Mouse (Mus musculus): ENCODE results near the gene Eloa.

- no peak for TF ChIP-seq CTCF (IDR thresholded peaks at IDR 0.05; ENCODE audit: borderline replicate concordance, extremely low read depth, insufficient read depth, insufficient read length)
- TF ChIP-seq POLR2A (IDR thresholded peaks at IDR 0.05; ENCODE audit: borderline replicate concordance, extremely low read depth, insufficient read depth, insufficient read length, poor library complexity, severe bottlenecking) = no peak
Observed at GRCm38 (mm10) chr4:136027416-136028131, 6.0 kb upstream of the Eloa start.

Measured in brain, embryonic 14.5 days (tissue).